Mouse (Mus musculus) kidney, embryonic 15.5 days (tissue): ENCODE measurements around the gene Cfap52. TPM values are rescaled to one million over a fixed set of nuclear protein-coding genes. Genes with fewer than 3 reads are reported as not detected.

Experiments used
- ATAC-seq: fragments of 200-750 bp; cut with Nextera tagmentation; replicated peaks from 2 replicates; pipeline ENCODE4 v1.8.0; 2017; ENCODE audit warnings: moderate TSS enrichment; ENCODE audit not compliant: low FRiP score
- H3K27ac ChIP-seq: fragments of 300-500 bp; sonication (generic); 2 replicates; pipeline ENCODE4 v1.5.1; 2015; ENCODE audit warnings: mild to moderate bottlenecking, inconsistent platforms
- H3K27me3 ChIP-seq: fragments of 300-500 bp; sonication (generic); 2 replicates; pipeline ENCODE4 v1.6.1; 2015; ENCODE audit warnings: inconsistent platforms
- H3K36me3 ChIP-seq: fragments of 300-500 bp; sonication (generic); 2 replicates; pipeline ENCODE4 v1.6.1; 2015; ENCODE audit warnings: inconsistent platforms
- H3K4me1 ChIP-seq: fragments of 300-500 bp; sonication (generic); 2 replicates; pipeline ENCODE4 v1.6.1; 2015; ENCODE audit warnings: inconsistent platforms
- H3K4me2 ChIP-seq: fragments of 300-500 bp; sonication (generic); 2 replicates; pipeline ENCODE4 v1.6.1; 2015; ENCODE audit warnings: moderate library complexity, mild to moderate bottlenecking, inconsistent platforms
- H3K4me3 ChIP-seq: fragments of 300-500 bp; sonication (generic); replicated peaks from 2 replicates; pipeline ENCODE4 v1.5.1; 2015; ENCODE audit warnings: mild to moderate bottlenecking, inconsistent platforms
- H3K9ac ChIP-seq: fragments of 300-500 bp; sonication (generic); 2 replicates; pipeline ENCODE4 v1.6.1; 2015; ENCODE audit warnings: mild to moderate bottlenecking, inconsistent platforms
- H3K9me3 ChIP-seq: fragments of 300-500 bp; sonication (generic); replicated peaks from 2 replicates; pipeline ENCODE4 v1.6.1; 2016; ENCODE audit warnings: inconsistent platforms
- WGBS: fragments of 180-500 bp; shearing (Covaris S2); methylation state at CpG from one replicate; pipeline ENCODE4 v1.1.7; 2015; ENCODE audit warnings: mixed read lengths; 5-methylcytosine and 5-hydroxymethylcytosine counted together
- polyA plus RNA-seq: library from polyadenylated mRNA; unstranded; fragments of >200 nt; fragmentation: Nextera tagmentation; extraction: Ambion mirVana; gene quantifications from 2 replicates; pipeline ENCODE4 v1.2.1, GENCODE M21; 2015

The Cfap52 gene
- polyA plus RNA-seq, 1 experiment from 2014 or later: 1.5 TPM

DNA sequence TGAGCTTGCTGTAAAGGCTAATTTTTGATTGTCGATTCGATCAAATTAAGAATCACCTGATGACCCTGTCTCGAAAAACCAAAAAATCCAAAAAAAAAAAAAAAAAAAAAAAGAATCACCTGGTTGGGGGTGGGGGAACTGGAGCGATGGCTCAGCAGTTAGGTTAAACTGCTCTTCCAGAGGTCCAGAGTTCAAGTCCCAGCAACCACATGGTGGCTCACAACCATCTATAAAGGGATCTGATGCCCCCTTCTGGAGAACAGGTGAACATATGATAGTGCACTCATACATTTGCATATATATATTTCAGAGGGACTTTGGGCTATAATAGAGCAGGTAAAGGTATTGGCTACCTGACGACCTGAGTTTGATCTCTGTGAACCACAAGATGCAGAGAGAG, 41.7 kb downstream of the Cfap52 start:
- H3K36me3 ChIP-seq: no peaks in the 10 kb centered on the region
- peaks cover 22% of the 10 kb centered on the region for H3K27me3 ChIP-seq
- H3K27ac ChIP-seq: peak overlapping the region; percentile 83
- no peaks in the 10 kb centered on the region for H3K9me3 ChIP-seq
- no peak for ATAC-seq
- 96% methylated on average over 5 of the region's 5 CpGs for WGBS
- no peak overlapping the region for H3K4me3 ChIP-seq
- H3K4me2 ChIP-seq: no peak overlapping the region
- peaks cover 32% of the 10 kb centered on the region for H3K4me1 ChIP-seq
- no peak overlapping the region for H3K9ac ChIP-seq

GRCm38 (mm10) chr11:67922755-67923125, 42.7 kb downstream of the Cfap52 start:
- Histone ChIP-seq H3K4me3 (peak overlapping the region; percentile 67), H3K4me2 (peak overlapping the region; percentile 88), H3K27ac (peak overlapping the region; percentile 83), H3K9ac (no peak overlapping the region; the same call in 1 of the 2 replicates), H3K4me1 (peaks cover 32% of the 10 kb centered on the region), H3K36me3 (no peaks in the 10 kb centered on the region), H3K9me3 (no peaks in the 10 kb centered on the region), H3K27me3 (peaks cover 22% of the 10 kb centered on the region)
- ATAC-seq: peak; percentile 88
- under 1% methylated on average over 12 of the region's 12 CpGs for WGBS

DNA sequence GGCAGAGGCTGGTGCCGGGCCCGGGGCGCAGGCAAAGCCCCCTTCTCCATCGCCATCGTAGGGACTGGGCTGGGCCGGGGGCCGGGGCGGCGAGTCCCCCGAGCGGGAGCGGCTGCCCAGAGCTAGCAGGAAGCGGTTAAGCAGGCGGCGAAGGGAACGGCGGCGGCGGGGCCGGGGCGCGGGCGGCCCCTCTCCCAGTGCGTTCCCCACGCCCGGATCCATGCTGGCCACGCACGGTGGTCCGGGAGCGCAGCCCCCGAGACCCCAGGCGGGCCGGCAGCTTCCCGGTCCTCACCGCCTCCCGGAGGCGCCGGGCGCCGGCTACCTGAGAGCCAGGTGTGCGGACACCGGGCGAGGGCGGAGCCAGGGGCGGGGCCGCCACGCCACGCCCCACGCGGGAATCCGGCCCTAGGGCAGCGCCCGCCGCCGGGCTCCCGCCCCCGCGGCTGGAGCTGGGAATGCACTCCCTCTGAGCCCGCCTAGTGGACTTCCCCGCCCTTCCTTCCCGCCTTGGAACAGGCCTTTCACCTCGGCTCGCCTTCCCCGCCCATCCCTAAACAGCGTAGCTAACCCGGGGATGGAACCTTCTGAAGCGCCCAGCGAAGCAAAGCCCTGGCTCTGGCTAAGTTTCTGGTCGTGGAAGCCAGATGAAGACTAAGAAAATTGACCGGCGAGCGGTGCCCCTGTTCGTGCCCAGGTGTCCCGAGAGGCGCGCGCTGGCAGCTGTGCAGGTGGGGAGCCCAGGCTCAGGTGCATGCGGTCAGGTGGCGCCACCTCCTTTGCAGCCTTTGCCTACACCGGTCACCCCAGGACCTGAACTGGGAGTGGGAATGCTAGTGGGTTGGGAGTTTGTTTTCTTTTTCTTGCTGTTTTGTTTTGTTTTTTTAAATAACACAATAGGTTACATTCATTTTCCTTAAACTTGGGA, 43.4 kb downstream of the Cfap52 start, which contains the start of gene Usp43:
Gene Usp43 (minus strand): TSS at position 327 of the 928 bp plus-strand sequence.
- peak within 1 kb of the TSS; percentile 88 for H3K4me2 ChIP-seq
- H3K4me3 ChIP-seq: peak within 1 kb of the TSS; percentile 67
- no peaks in the 10 kb centered on the region for H3K9me3 ChIP-seq
- under 1% methylated on average over 80 of the region's 80 CpGs for WGBS
- peaks cover 22% of the 10 kb centered on the region for H3K27me3 ChIP-seq
- H3K9ac ChIP-seq: peak within 1 kb of the TSS; percentile 42
- peak within 1 kb of the TSS; percentile 83 for H3K27ac ChIP-seq
- peak; percentile 89 for ATAC-seq
- no peaks in the 10 kb centered on the region for H3K36me3 ChIP-seq
- H3K4me1 ChIP-seq: peaks cover 31% of the 10 kb centered on the region

DNA sequence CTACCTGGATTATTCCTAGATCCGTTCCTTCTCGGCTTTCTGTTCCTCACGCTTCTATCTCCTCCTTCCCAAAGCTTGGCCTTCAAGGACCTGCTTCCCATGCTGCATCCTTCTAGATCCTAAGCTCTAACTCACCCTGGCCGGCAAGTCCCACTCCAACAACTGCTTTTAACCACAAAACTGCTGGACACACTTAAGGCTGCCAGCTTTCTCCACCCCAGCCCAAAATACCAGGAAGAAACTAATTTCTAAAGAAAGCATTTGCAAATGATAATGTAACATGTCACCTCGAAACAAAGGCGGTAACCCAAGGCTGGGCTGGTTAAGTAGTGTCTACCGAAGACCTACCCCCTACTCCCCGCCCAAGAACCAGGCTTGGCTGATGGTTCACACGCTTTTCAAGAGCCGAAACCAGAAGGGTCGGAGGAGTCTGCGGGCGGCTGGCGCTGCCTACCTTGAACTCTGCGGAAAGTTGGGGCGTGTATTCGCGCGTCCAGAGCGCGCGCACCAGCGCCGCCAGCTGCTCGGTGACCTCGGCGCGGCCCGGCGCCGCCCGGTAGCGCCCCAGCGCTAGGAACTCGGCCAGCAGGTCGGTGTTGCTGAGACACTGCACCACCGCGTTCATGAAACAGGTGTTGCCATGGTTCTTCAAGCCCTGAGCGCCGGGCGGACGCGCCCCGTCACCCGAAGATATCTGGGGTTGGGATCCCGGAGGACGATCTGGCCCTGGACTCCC, 44.2 kb downstream of the Cfap52 start:
- Histone ChIP-seq H3K27ac (peak overlapping the region; percentile 83), H3K27me3 (peaks cover 22% of the 10 kb centered on the region), H3K4me2 (peak overlapping the region; percentile 88), H3K9me3 (no peaks in the 10 kb centered on the region), H3K4me1 (peaks cover 23% of the 10 kb centered on the region), H3K36me3 (no peaks in the 10 kb centered on the region), H3K9ac (peak overlapping the region; percentile 42), H3K4me3 (peak overlapping the region; percentile 67)
- 2% methylated on average over 47 of the region's 47 CpGs for WGBS
- ATAC-seq: peak; percentile 43

DNA sequence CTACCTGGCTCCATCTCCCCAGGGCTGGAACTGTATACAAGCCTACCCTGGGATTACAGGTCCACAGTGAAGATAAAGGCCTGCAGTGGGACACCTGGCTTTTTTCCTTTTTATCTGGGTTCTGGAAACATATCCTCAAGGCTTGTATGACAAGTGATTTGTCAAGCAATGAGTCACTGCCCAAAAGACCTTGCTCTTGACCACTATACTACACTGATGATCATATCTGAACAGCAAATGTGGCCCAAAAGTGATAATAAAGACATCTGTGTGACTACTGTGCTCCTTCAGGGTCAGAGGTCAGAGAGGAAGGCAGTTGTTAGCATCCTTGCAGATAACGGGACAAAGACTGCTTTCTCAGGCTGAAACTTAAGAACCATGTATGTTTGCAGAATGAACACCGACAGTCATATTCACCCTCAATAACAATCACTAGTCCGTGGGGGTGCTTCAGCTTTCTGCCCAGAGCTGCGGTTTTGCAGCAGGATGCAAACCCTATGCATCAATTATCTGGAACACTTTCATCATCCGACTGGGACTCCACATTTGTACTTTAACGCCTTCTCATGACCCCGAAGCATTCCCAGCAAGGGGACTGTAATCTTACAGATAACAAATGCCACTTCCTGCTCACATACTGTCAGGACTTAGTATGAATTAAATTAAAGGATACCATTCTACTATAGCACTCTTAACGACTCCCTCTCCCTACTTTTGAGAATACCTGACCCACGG, 45.1 kb downstream of the Cfap52 start:
- no peak overlapping the region for H3K27ac ChIP-seq
- H3K4me1 ChIP-seq: peaks cover 15% of the 10 kb centered on the region; the same call in 1 of the 2 replicates
- 0 out of 2 replicates have a peak overlapping the region, but pooled peaks have one; percentile 42 for H3K9ac ChIP-seq
- WGBS: 45% methylated on average over 9 of the region's 9 CpGs
- H3K4me2 ChIP-seq: peak overlapping the region; percentile 88
- H3K36me3 ChIP-seq: no peaks in the 10 kb centered on the region
- peaks cover 22% of the 10 kb centered on the region for H3K27me3 ChIP-seq
- H3K9me3 ChIP-seq: no peaks in the 10 kb centered on the region
- H3K4me3 ChIP-seq: peak overlapping the region; percentile 67
- ATAC-seq: no peak

DNA sequence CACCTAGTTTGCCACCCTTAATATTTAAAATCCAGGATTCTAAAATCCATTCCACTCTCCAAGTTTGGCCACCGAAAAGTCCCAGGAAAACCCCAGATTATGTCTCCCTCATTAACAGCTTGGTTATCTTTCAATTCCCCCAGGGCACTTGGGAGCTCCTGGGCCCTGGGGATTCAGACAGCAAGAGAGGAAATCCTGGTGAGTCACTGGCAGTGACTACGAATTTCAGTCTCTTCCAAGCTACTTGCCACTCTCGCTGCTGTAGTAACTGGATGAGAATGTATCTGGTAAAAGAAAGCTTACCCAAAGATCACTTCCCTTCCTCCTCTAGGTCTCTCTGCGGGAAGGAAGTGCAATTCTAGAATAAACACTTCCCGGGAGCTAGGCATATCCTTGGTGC, 45.9 kb downstream of the Cfap52 start:
- no peak overlapping the region for H3K9ac ChIP-seq
- H3K4me1 ChIP-seq: peaks cover 15% of the 10 kb centered on the region; the same call in 1 of the 2 replicates
- no peaks in the 10 kb centered on the region for H3K9me3 ChIP-seq
- no peak for ATAC-seq
- H3K27me3 ChIP-seq: peaks cover 22% of the 10 kb centered on the region
- 69% methylated on average over 5 of the region's 5 CpGs for WGBS
- no peak overlapping the region for H3K4me2 ChIP-seq
- no peak overlapping the region for H3K27ac ChIP-seq
- H3K4me3 ChIP-seq: no peak overlapping the region
- H3K36me3 ChIP-seq: no peaks in the 10 kb centered on the region

DNA sequence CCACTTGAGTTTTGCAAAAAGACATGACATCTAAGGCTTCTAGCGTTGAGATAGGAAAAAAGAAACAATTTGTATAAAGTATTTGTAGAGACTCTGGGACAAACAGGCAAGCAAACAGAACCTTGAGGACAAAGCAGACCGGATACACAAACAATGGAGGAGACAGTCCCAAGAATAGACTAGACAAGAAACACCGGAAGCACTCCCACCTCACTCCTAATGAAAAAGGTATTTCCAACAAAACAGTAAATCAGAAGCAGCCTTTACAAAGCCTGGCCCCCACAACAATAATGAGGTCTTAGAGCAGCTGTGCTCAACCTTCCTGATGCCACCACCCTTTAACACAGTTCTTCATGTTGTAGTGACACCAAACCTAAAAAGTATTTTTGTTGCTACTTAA, 48.3 kb downstream of the Cfap52 start:
- WGBS: 76% methylated on average over 3 of the region's 3 CpGs

DNA sequence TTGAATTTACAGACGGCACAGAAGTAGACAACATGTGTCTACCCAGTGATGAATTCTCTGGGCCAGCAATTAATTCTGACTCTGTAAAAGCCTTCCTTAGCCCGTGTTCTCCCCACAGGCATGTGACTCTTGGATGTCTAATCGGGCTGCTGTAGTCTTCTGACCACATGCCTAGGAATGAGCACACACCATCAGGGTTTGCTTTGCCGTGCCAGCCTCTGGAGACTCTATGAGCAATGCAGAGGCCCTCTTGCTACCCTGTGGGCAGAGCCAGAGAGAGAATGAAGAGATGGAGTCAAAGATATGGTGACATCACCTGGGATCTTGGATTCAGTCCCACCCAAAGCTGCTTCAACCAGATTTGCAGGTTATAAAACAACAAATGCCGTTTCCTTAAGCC, 54.4 kb downstream of the Cfap52 start:
- H3K36me3 ChIP-seq: no peaks in the 10 kb centered on the region
- no peak overlapping the region for H3K4me2 ChIP-seq
- no peaks in the 10 kb centered on the region for H3K9me3 ChIP-seq
- H3K27ac ChIP-seq: no peak overlapping the region
- no peak overlapping the region for H3K9ac ChIP-seq
- no peak overlapping the region for H3K4me3 ChIP-seq
- 87% methylated on average over 5 of the region's 5 CpGs for WGBS
- ATAC-seq: no peak
- no peaks in the 10 kb centered on the region for H3K27me3 ChIP-seq
- H3K4me1 ChIP-seq: no peaks in the 10 kb centered on the region

More for the DNA sequence above, 48.3 kb downstream of the Cfap52 start:
- H3K9me3 ChIP-seq: no peaks in the 10 kb centered on the region
- H3K4me2 ChIP-seq: no peak overlapping the region
- H3K36me3 ChIP-seq: no peaks in the 10 kb centered on the region
- no peak overlapping the region for H3K9ac ChIP-seq
- H3K27me3 ChIP-seq: peaks cover 22% of the 10 kb centered on the region
- H3K4me3 ChIP-seq: no peak overlapping the region
- H3K27ac ChIP-seq: peak overlapping the region; percentile 51; the same call in 1 of the 2 replicates
- H3K4me1 ChIP-seq: 0 out of 2 replicates have a peak, but pooled peaks cover 7% of the 10 kb centered on the region
- no peak for ATAC-seq

- Histone ChIP-seq H3K27ac (no peak overlapping the region), H3K4me1 (no peaks in the 10 kb centered on the region), H3K4me2 (no peak overlapping the region), H3K36me3 (no peaks in the 10 kb centered on the region), H3K27me3 (no peaks in the 10 kb centered on the region), H3K9ac (no peak overlapping the region), H3K4me3 (no peak overlapping the region), H3K9me3 (no peaks in the 10 kb centered on the region)
- ATAC-seq: no peak
- WGBS: 91% methylated on average over 4 of the region's 4 CpGs
Measured at GRCm38 (mm10) chr11:67903756-67904155, 61.7 kb downstream of the Cfap52 start.

GRCm38 (mm10) chr11:67897064-67897560, 68.3 kb downstream of the Cfap52 start:
- WGBS: 63% methylated on average over 8 of the region's 8 CpGs
- H3K4me1 ChIP-seq: no peaks in the 10 kb centered on the region
- H3K4me3 ChIP-seq: no peak overlapping the region
- no peaks in the 10 kb centered on the region for H3K9me3 ChIP-seq
- H3K4me2 ChIP-seq: no peak overlapping the region
- ATAC-seq: 0 out of 2 replicates have a peak, but pooled peaks have one; percentile 52
- H3K27ac ChIP-seq: no peak overlapping the region
- no peaks in the 10 kb centered on the region for H3K27me3 ChIP-seq
- H3K9ac ChIP-seq: no peak overlapping the region
- no peaks in the 10 kb centered on the region for H3K36me3 ChIP-seq

DNA sequence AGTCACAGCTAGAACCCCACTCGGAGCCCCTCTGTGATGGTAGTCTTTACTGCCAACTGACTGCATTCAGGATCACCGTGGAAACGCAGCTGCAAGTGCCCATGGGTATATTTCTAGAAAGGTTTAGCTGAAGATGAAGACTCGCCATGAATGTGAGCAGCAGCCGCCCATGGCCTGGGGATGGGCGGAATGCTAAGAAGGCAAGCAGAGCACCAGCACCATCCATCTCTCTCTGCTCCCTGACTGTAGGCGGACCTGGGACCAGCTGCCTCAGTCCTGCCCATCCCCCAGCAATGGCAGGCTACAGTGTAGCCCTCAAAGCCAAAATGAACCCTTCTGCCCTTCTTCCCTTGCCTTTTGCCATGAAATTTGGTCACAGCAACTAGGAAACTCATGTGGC, 69.8 kb downstream of the Cfap52 start:
- Histone ChIP-seq H3K27me3 (no peaks in the 10 kb centered on the region), H3K27ac (no peak overlapping the region), H3K4me3 (no peak overlapping the region), H3K4me2 (no peak overlapping the region), H3K4me1 (no peaks in the 10 kb centered on the region), H3K9ac (no peak overlapping the region), H3K9me3 (no peaks in the 10 kb centered on the region), H3K36me3 (no peaks in the 10 kb centered on the region)
- WGBS: 81% methylated on average over 7 of the region's 7 CpGs
- ATAC-seq: no peak
